Mouse (Mus musculus) forebrain, embryonic 14.5 days (tissue): ENCODE results near the gene Gsta2. TPM values are rescaled to one million over a fixed set of nuclear protein-coding genes. Genes with fewer than 3 reads are reported as not detected.

Experiments used
- ATAC-seq: fragments of 200-750 bp; cut with Nextera tagmentation; 2 replicates; pipeline ENCODE4 v1.8.0; 2017; ENCODE audit warnings: mild to moderate bottlenecking, moderate library complexity
- DNase-seq: peaks from one replicate; pipeline ENCODE4 v3.0.0-alpha.2; 2015; ENCODE audit warnings: low spot score
- H3K27ac ChIP-seq: fragments of 300-500 bp; sonication (generic); 2 replicates; pipeline ENCODE4 v1.5.1; 2014; ENCODE audit warnings: low read depth, mild to moderate bottlenecking, control low read depth, low read length, moderate library complexity
- H3K27me3 ChIP-seq: fragments of 300-500 bp; sonication (generic); replicated peaks from 2 replicates; pipeline ENCODE4 v1.6.1; 2014; ENCODE audit warnings: low read length, control low read depth, mixed read lengths; ENCODE audit not compliant: control insufficient read depth, insufficient read depth
- H3K36me3 ChIP-seq: fragments of 300-500 bp; sonication (generic); 2 replicates; pipeline ENCODE4 v1.6.1; 2014; ENCODE audit warnings: low read length, control low read depth; ENCODE audit not compliant: control insufficient read depth, insufficient read depth
- H3K4me1 ChIP-seq: fragments of 300-500 bp; sonication (generic); 2 replicates; pipeline ENCODE4 v1.6.1; 2014; ENCODE audit warnings: antibody characterized with exemption, low read length, control low read depth; ENCODE audit not compliant: control insufficient read depth, insufficient read depth
- H3K4me2 ChIP-seq: fragments of 300-500 bp; sonication (generic); 2 replicates; pipeline ENCODE4 v1.6.1; 2014; ENCODE audit warnings: mild to moderate bottlenecking, control low read depth, low read length
- H3K4me3 ChIP-seq: fragments of 300-500 bp; sonication (generic); 2 replicates; pipeline ENCODE4 v1.5.1; 2014; ENCODE audit warnings: low read depth, low read length, control low read depth
- H3K9ac ChIP-seq: fragments of 300-500 bp; sonication (generic); 2 replicates; pipeline ENCODE4 v1.6.1; 2014; ENCODE audit warnings: mild to moderate bottlenecking, low read length, control low read depth, moderate library complexity
- H3K9me3 ChIP-seq: fragments of 300-500 bp; sonication (generic); replicated peaks from 2 replicates; pipeline ENCODE4 v1.6.1; 2016; ENCODE audit warnings: low read length, control low read depth, mixed read lengths; ENCODE audit not compliant: control insufficient read depth
- WGBS: fragments of 180-500 bp; shearing (Covaris S2); extraction: QIAGEN DNeasy Blood & Tissue Kit; methylation state at CpG from one replicate; pipeline ENCODE4 v1.1.7; 2014; 5-methylcytosine and 5-hydroxymethylcytosine counted together
- polyA plus RNA-seq: library from polyadenylated mRNA; unstranded; fragments of >200 nt; fragmentation: Nextera tagmentation; extraction: Ambion mirVana; gene quantifications from 2 replicates; pipeline ENCODE4 v1.2.1, GENCODE M21; 2014

Gene Gsta2
- polyA plus RNA-seq, 1 experiment from 2014 or later: not detected

DNA sequence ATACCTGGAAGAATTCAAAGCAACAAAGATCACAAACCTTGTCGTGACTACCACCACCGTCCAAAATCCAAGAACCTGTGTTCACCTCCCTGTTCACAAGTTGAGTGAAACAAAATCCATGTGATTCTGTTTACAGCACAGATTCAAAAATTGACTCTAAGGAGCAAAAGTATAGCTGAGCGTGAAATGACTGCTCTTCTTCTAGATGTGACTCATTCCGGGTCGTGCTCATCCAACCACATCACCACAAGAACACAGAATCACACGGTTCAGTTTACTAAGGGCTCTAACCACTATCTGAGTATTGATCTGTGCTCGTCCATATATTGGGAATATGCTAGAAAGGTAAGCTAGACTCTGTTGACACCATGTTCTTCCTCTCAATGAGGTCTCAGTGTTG lies 31.4 kb upstream of the Gsta2 start:
- H3K4me1 ChIP-seq: no peaks in the 10 kb centered on the region
- H3K36me3 ChIP-seq: no peaks in the 10 kb centered on the region
- H3K9ac ChIP-seq: no peak overlapping the region
- DNase-seq (no peak), ATAC-seq (no peak)
- H3K27me3 ChIP-seq: no peaks in the 10 kb centered on the region
- WGBS: 86% methylated on average over 7 of the region's 7 CpGs
- no peak overlapping the region for H3K4me2 ChIP-seq
- no peak overlapping the region for H3K27ac ChIP-seq
- no peak overlapping the region for H3K4me3 ChIP-seq
- H3K9me3 ChIP-seq: no peaks in the 10 kb centered on the region

DNA sequence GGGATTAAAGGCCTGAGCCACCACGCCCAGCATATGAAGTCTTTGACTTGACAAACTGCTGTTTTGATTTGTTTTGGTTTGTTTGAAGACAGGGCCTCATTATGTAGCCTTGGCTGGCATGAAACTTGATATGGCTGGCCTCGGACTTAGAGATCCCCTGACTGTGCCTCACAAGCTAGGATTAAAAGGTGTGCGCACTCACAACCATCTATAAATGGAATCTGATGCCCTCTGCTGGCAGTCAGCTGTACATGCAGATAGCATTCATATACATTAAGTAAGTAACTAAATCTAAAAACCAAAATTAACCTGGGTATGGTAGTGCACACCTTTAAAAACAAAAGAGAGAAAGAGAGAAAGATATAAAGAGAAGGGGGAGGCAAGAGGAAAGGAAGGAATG lies 30.3 kb upstream of the Gsta2 start:
- Histone ChIP-seq H3K4me2 (no peak overlapping the region), H3K9me3 (no peaks in the 10 kb centered on the region), H3K36me3 (no peaks in the 10 kb centered on the region), H3K9ac (no peak overlapping the region), H3K27ac (no peak overlapping the region), H3K4me3 (no peak overlapping the region), H3K27me3 (no peaks in the 10 kb centered on the region), H3K4me1 (no peaks in the 10 kb centered on the region)
- 45% methylated on average over 3 of the region's 3 CpGs for WGBS
- ATAC-seq (no peak), DNase-seq (peak; percentile 37)

GRCm38 (mm10) chr9:78378113-78378785 lies 22.7 kb upstream of the Gsta2 start, which contains the start of gene Ooep:
TSS of gene Ooep (minus strand) at chr9:78378725.
- WGBS: 1% methylated on average over 21 of the region's 23 CpGs

GRCm38 (mm10) chr9:78377546-78377945 lies 22.0 kb upstream of the Gsta2 start:
- no peak for ATAC-seq

More at GRCm38 (mm10) chr9:78378113-78378785, 22.7 kb upstream of the Gsta2 start, which contains the start of gene Ooep:
- Histone ChIP-seq H3K4me3 (peak within 1 kb of the TSS; percentile 27), H3K9me3 (no peaks in the 10 kb centered on the region), H3K36me3 (no peaks in the 10 kb centered on the region), H3K27me3 (no peaks in the 10 kb centered on the region), H3K27ac (no peak within 1 kb of the TSS), H3K9ac (peak within 1 kb of the TSS; percentile 58), H3K4me2 (peak within 1 kb of the TSS; percentile 66), H3K4me1 (no peaks in the 10 kb centered on the region; the same call in none of the 2 replicates)
- DNase-seq (peak; percentile 86), ATAC-seq (peak; percentile 95)

GRCm38 (mm10) chr9:78375486-78375885 lies 19.9 kb upstream of the Gsta2 start:
- Histone ChIP-seq H3K9me3 (no peaks in the 10 kb centered on the region), H3K4me3 (no peak overlapping the region), H3K36me3 (no peaks in the 10 kb centered on the region), H3K27me3 (no peaks in the 10 kb centered on the region), H3K4me2 (no peak overlapping the region), H3K9ac (no peak overlapping the region), H3K27ac (no peak overlapping the region), H3K4me1 (no peaks in the 10 kb centered on the region; the same call in none of the 2 replicates)
- ATAC-seq (no peak), DNase-seq (no peak)
- WGBS: 85% methylated on average over 4 of the region's 4 CpGs

More at GRCm38 (mm10) chr9:78377546-78377945, 22.0 kb upstream of the Gsta2 start:
- no peaks in the 10 kb centered on the region for H3K36me3 ChIP-seq
- peak; percentile 17 for DNase-seq
- H3K27ac ChIP-seq: no peak overlapping the region
- no peaks in the 10 kb centered on the region for H3K9me3 ChIP-seq
- H3K4me2 ChIP-seq: peak overlapping the region; percentile 66
- H3K4me1 ChIP-seq: no peaks in the 10 kb centered on the region; the same call in none of the 2 replicates
- WGBS: 22% methylated on average over 8 of the region's 8 CpGs
- no peaks in the 10 kb centered on the region for H3K27me3 ChIP-seq
- H3K9ac ChIP-seq: peak overlapping the region; percentile 58
- H3K4me3 ChIP-seq: peak overlapping the region; percentile 27

DNA sequence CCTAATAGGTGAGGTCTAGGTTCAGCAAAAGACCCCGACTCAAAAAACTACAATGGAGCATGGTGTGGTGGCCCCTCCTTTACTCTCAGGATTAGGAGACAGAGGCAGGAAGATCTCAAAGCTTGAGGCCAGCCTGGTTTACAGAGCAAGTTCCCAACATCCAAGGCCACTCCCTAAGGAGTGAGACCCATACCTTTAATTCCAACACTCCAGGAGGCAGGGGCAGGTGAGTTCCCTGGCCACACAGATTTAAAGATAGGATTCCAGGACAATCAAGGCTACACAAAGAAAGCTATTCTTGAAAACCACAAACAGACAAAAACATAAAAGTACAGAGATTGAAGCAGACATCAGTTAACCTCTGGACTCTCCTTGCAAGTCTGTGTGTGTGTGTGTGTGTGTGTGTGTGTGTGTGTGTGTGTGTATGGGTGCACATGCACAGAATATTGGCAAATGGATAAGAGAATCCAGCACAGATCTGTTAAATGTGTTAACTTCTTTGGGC lies 19.3 kb upstream of the Gsta2 start:
- DNase-seq (no peak), ATAC-seq (no peak)
- no peak overlapping the region for H3K9ac ChIP-seq
- H3K4me3 ChIP-seq: no peak overlapping the region
- H3K27ac ChIP-seq: no peak overlapping the region
- no peak overlapping the region for H3K4me2 ChIP-seq
- WGBS: 79% methylated on average over 1 of the region's 1 CpGs
- H3K27me3 ChIP-seq: no peaks in the 10 kb centered on the region
- no peaks in the 10 kb centered on the region; the same call in none of the 2 replicates for H3K4me1 ChIP-seq
- H3K36me3 ChIP-seq: no peaks in the 10 kb centered on the region
- H3K9me3 ChIP-seq: no peaks in the 10 kb centered on the region

DNA sequence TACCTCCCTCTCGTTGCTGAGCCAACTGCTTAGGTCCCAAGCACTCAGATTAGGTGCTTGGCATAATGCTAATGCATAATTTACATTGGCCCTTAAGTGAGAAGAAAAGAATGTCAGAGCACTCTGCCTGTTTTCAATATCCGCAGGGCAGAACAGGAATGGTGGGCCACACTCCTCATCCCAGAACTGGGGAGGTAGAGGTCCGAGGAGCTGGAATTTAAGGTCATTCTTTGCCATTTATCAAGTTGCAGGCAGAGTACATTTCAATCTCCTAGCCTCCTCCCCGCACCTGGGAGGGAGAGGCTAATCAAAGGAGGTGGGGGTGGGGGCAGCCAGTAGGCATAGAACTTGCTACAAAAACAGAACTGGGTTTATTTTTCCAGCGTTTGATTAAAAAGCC lies 18.8 kb upstream of the Gsta2 start:
- Histone ChIP-seq H3K4me3 (no peak overlapping the region), H3K27ac (no peak overlapping the region), H3K36me3 (no peaks in the 10 kb centered on the region), H3K4me2 (no peak overlapping the region), H3K4me1 (no peaks in the 10 kb centered on the region; the same call in none of the 2 replicates), H3K9ac (no peak overlapping the region), H3K9me3 (no peaks in the 10 kb centered on the region), H3K27me3 (no peaks in the 10 kb centered on the region)
- DNase-seq (no peak), ATAC-seq (no peak)
- 66% methylated on average over 5 of the region's 5 CpGs for WGBS

DNA sequence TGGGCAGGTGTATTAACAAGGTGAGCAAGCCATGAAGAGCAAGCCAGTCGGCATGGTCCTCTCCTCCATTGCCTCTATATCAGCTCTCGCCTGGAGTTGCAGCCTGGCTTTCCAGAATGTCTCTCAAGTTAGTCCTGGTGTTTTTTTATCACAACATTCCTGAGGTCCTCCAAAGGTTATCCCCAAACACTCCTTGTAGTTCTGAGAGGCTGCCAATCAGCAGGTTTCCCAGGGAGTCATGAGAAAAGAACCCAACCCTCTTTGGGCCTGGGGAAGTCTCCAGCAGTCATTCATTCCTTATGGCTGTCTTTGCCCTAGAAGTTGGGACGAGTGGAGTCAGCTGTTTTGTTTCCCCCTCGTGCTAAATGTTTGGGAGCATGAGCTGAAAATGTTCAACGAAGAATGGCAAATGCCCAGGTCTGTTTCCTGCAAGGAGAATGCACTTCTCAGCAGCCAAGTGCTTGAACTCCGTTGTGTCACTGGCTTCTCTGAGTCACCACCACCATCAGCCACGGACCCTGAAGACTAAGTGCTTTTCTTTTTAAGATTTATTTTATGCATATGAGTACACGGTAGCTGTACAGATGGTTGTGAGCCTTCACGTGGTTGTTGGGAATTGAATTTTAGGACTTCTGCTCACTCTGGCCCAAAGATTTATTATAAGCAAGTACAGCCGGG lies 17.4 kb upstream of the Gsta2 start:
- Histone ChIP-seq H3K36me3 (no peaks in the 10 kb centered on the region), H3K9me3 (no peaks in the 10 kb centered on the region), H3K4me1 (no peaks in the 10 kb centered on the region; the same call in none of the 2 replicates), H3K4me3 (no peak overlapping the region), H3K27ac (no peak overlapping the region), H3K27me3 (no peaks in the 10 kb centered on the region), H3K4me2 (no peak overlapping the region), H3K9ac (no peak overlapping the region)
- ATAC-seq: no peak
- DNase-seq: no peak
- WGBS: 82% methylated on average over 10 of the region's 10 CpGs

- ATAC-seq (no peak), DNase-seq (no peak)
- Histone ChIP-seq H3K27ac (no peak overlapping the region), H3K4me2 (no peak overlapping the region), H3K9ac (no peak overlapping the region), H3K4me1 (no peaks in the 10 kb centered on the region), H3K36me3 (no peaks in the 10 kb centered on the region), H3K4me3 (no peak overlapping the region), H3K9me3 (no peaks in the 10 kb centered on the region), H3K27me3 (no peaks in the 10 kb centered on the region)
- 93% methylated on average over 3 of the region's 3 CpGs for WGBS
These were observed 15.9 kb upstream of the Gsta2 start for GRCm38 (mm10) chr9:78371441-78371840.
